Mouse (Mus musculus) cerebellum, adult 11-12 months (tissue): ENCODE results near the gene Pnrc1.
A peak's percentile ranks its signal among the peaks of the same experiment; 100 is the strongest.
"Not testable (repeated sequence)": the region's sequence is repeated elsewhere in the genome, so short reads cannot be mapped to it uniquely, and the experiment has no call there.

Experiments
- DNase-seq: peaks from one replicate; pipeline ENCODE4 v3.0.0; 2022

Pnrc1 gene

GRCm38 (mm10) chr4:33290002-33290401 lies at the start of gene Pnrc1:
Gene Pnrc1 (minus strand): TSS chr4:33290163.
- DNase-seq = peak; percentile 12

- no peak for DNase-seq
Observed at GRCm38 (mm10) chr4:33337999-33338398, 48.0 kb upstream of the Pnrc1 start.

GRCm38 (mm10) chr4:33332956-33333455 lies 43.0 kb upstream of the Pnrc1 start:
- DNase-seq = no peak

- no peak for DNase-seq
Observed at GRCm38 (mm10) chr4:33331147-33331546, 41.2 kb upstream of the Pnrc1 start.

- DNase-seq = no peak
Observed at GRCm38 (mm10) chr4:33315840-33316239, 25.9 kb upstream of the Pnrc1 start.

GRCm38 (mm10) chr4:33314150-33314549 lies 24.2 kb upstream of the Pnrc1 start:
- DNase-seq = not testable (repeated sequence)

GRCm38 (mm10) chr4:33310840-33311437 lies 21.0 kb upstream of the Pnrc1 start:
- DNase-seq = no peak

GRCm38 (mm10) chr4:33309764-33310757 lies 20.1 kb upstream of the Pnrc1 start, which contains the start of gene Rngtt:
Gene Rngtt (plus strand): TSS chr4:33310311.
- peak; percentile 94 for DNase-seq

GRCm38 (mm10) chr4:33307146-33307545 lies 17.2 kb upstream of the Pnrc1 start:
- DNase-seq = no peak

GRCm38 (mm10) chr4:33303057-33303456 lies 13.1 kb upstream of the Pnrc1 start:
- no peak for DNase-seq

GRCm38 (mm10) chr4:33300891-33301665 lies 11.1 kb upstream of the Pnrc1 start:
- not testable (repeated sequence) for DNase-seq

GRCm38 (mm10) chr4:33292409-33293370 lies 2.7 kb upstream of the Pnrc1 start:
- DNase-seq = peak; percentile 22

- no peak for DNase-seq
Observed at GRCm38 (mm10) chr4:33290878-33291277, 915 bp upstream of the Pnrc1 start.

- DNase-seq = no peak
Observed at GRCm38 (mm10) chr4:33289106-33289650, 785 bp downstream of the Pnrc1 start.

GRCm38 (mm10) chr4:33285448-33285847 lies 4.5 kb downstream of the Pnrc1 start:
- no peak for DNase-seq

GRCm38 (mm10) chr4:33284083-33284880 lies 5.7 kb downstream of the Pnrc1 start:
- no peak for DNase-seq

- no peak for DNase-seq
Observed at GRCm38 (mm10) chr4:33281891-33282685, 7.9 kb downstream of the Pnrc1 start.

GRCm38 (mm10) chr4:33273437-33273836 lies 16.5 kb downstream of the Pnrc1 start:
- DNase-seq = no peak
